Mouse (Mus musculus) heart, embryonic 12.5 days (tissue): ENCODE data around the gene Bcas3. TPM values are rescaled to one million over a fixed set of nuclear protein-coding genes. Genes with fewer than 3 reads are reported as not detected.

Experiments
- ATAC-seq: fragments of 200-750 bp; cut with Nextera tagmentation; 2 replicates; pipeline ENCODE4 v1.8.0; 2017; ENCODE audit warnings: moderate TSS enrichment, moderate library complexity; ENCODE audit not compliant: insufficient number of reproducible peaks, low FRiP score
- H3K27ac ChIP-seq: fragments of 300-500 bp; sonication (generic); 2 replicates; pipeline ENCODE4 v1.5.1; 2016; ENCODE audit warnings: mild to moderate bottlenecking, moderate library complexity; ENCODE audit not compliant: poor library complexity, severe bottlenecking
- H3K27me3 ChIP-seq: fragments of 300-500 bp; sonication (generic); replicated peaks from 2 replicates; pipeline ENCODE4 v1.6.1; 2016; ENCODE audit warnings: mild to moderate bottlenecking, moderate library complexity
- H3K36me3 ChIP-seq: fragments of 300-500 bp; sonication (generic); 2 replicates; pipeline ENCODE4 v1.6.1; 2016; ENCODE audit warnings: mild to moderate bottlenecking, moderate library complexity
- H3K4me1 ChIP-seq: fragments of 300-500 bp; sonication (generic); replicated peaks from 2 replicates; pipeline ENCODE4 v1.6.1; 2016; ENCODE audit warnings: mild to moderate bottlenecking
- H3K4me2 ChIP-seq: fragments of 300-500 bp; sonication (generic); 2 replicates; pipeline ENCODE4 v1.6.1; 2016; ENCODE audit warnings: mild to moderate bottlenecking, moderate library complexity
- H3K4me3 ChIP-seq: fragments of 300-500 bp; sonication (generic); 2 replicates; pipeline ENCODE4 v1.5.1; 2016; ENCODE audit warnings: mild to moderate bottlenecking
- H3K9ac ChIP-seq: fragments of 300-500 bp; sonication (generic); 2 replicates; pipeline ENCODE4 v1.6.1; 2016; ENCODE audit warnings: mild to moderate bottlenecking, moderate library complexity
- H3K9me3 ChIP-seq: fragments of 300-500 bp; sonication (generic); replicated peaks from 2 replicates; pipeline ENCODE4 v1.6.1; 2016; ENCODE audit warnings: mild to moderate bottlenecking, moderate library complexity
- WGBS: fragments of 180-500 bp; shearing (Covaris S2); methylation state at CpG from one replicate; pipeline ENCODE4 v1.1.7; 2016; 5-methylcytosine and 5-hydroxymethylcytosine counted together
- polyA plus RNA-seq: library from polyadenylated mRNA; unstranded; fragments of >200 nt; fragmentation: Nextera tagmentation; extraction: Ambion mirVana; gene quantifications from 2 replicates; pipeline ENCODE4 v1.2.1, GENCODE M21; 2016

Bcas3 gene
- polyA plus RNA-seq, 1 experiment from 2014 or later = 16.1 TPM

- H3K9ac ChIP-seq = no peak overlapping the region
- H3K4me2 ChIP-seq = no peak overlapping the region
- 65% methylated on average over 6 of the region's 6 CpGs for WGBS
- no peaks in the 10 kb centered on the region for H3K27me3 ChIP-seq
- ATAC-seq = no peak
- no peaks in the 10 kb centered on the region for H3K4me1 ChIP-seq
- no peak overlapping the region for H3K4me3 ChIP-seq
- H3K9me3 ChIP-seq = no peaks in the 10 kb centered on the region
- no peak overlapping the region for H3K27ac ChIP-seq
- H3K36me3 ChIP-seq = no peaks in the 10 kb centered on the region
Observed at GRCm38 (mm10) chr11:85427353-85427752, 74.4 kb downstream of the Bcas3 start.

GRCm38 (mm10) chr11:85428227-85428626 is 75.3 kb downstream of the Bcas3 start:
- no peak overlapping the region for H3K9ac ChIP-seq
- H3K36me3 ChIP-seq = no peaks in the 10 kb centered on the region
- H3K4me2 ChIP-seq = no peak overlapping the region
- H3K4me1 ChIP-seq = no peaks in the 10 kb centered on the region
- H3K27ac ChIP-seq = no peak overlapping the region
- H3K4me3 ChIP-seq = no peak overlapping the region
- no peaks in the 10 kb centered on the region for H3K9me3 ChIP-seq
- ATAC-seq = no peak
- no peaks in the 10 kb centered on the region for H3K27me3 ChIP-seq
- WGBS = 26% methylated on average over 3 of the region's 3 CpGs

- H3K4me3 ChIP-seq = no peak overlapping the region
- no peak for ATAC-seq
- no peak overlapping the region for H3K4me2 ChIP-seq
- WGBS = 68% methylated on average over 11 of the region's 11 CpGs
- H3K36me3 ChIP-seq = no peaks in the 10 kb centered on the region
- no peaks in the 10 kb centered on the region for H3K4me1 ChIP-seq
- H3K9me3 ChIP-seq = no peaks in the 10 kb centered on the region
- H3K9ac ChIP-seq = no peak overlapping the region
- H3K27me3 ChIP-seq = no peaks in the 10 kb centered on the region
- no peak overlapping the region for H3K27ac ChIP-seq
Observed at GRCm38 (mm10) chr11:85430743-85431448, 77.9 kb downstream of the Bcas3 start.

GRCm38 (mm10) chr11:85447375-85447774 is 94.4 kb downstream of the Bcas3 start:
- Histone ChIP-seq H3K4me1 (no peaks in the 10 kb centered on the region), H3K4me3 (no peak overlapping the region), H3K27me3 (no peaks in the 10 kb centered on the region), H3K36me3 (no peaks in the 10 kb centered on the region), H3K4me2 (no peak overlapping the region), H3K9ac (no peak overlapping the region), H3K27ac (no peak overlapping the region), H3K9me3 (no peaks in the 10 kb centered on the region)
- no peak for ATAC-seq
- 89% methylated on average over 5 of the region's 5 CpGs for WGBS

- no peak for ATAC-seq
- Histone ChIP-seq H3K36me3 (no peaks in the 10 kb centered on the region), H3K9ac (no peak overlapping the region), H3K9me3 (no peaks in the 10 kb centered on the region), H3K4me2 (no peak overlapping the region), H3K4me1 (peaks cover 6% of the 10 kb centered on the region), H3K4me3 (no peak overlapping the region), H3K27me3 (no peaks in the 10 kb centered on the region), H3K27ac (no peak overlapping the region)
- 42% methylated on average over 8 of the region's 8 CpGs for WGBS
Observed at GRCm38 (mm10) chr11:85453598-85454304, 100.8 kb downstream of the Bcas3 start.

GRCm38 (mm10) chr11:85454305-85454682 is 101.3 kb downstream of the Bcas3 start:
- Histone ChIP-seq H3K4me2 (no peak overlapping the region), H3K27me3 (no peaks in the 10 kb centered on the region), H3K9me3 (no peaks in the 10 kb centered on the region), H3K9ac (no peak overlapping the region), H3K36me3 (no peaks in the 10 kb centered on the region), H3K4me1 (peaks cover 6% of the 10 kb centered on the region), H3K27ac (no peak overlapping the region), H3K4me3 (no peak overlapping the region)
- 63% methylated on average over 5 of the region's 5 CpGs for WGBS
- ATAC-seq = no peak

- H3K4me2 ChIP-seq = no peak overlapping the region
- no peak overlapping the region for H3K4me3 ChIP-seq
- no peak overlapping the region for H3K9ac ChIP-seq
- H3K4me1 ChIP-seq = no peaks in the 10 kb centered on the region
- no peaks in the 10 kb centered on the region for H3K9me3 ChIP-seq
- no peak for ATAC-seq
- H3K27me3 ChIP-seq = no peaks in the 10 kb centered on the region
- no peaks in the 10 kb centered on the region for H3K36me3 ChIP-seq
- H3K27ac ChIP-seq = no peak overlapping the region
- WGBS = 87% methylated on average over 7 of the region's 7 CpGs
Observed at GRCm38 (mm10) chr11:85461536-85461935, 108.6 kb downstream of the Bcas3 start.

- no peak overlapping the region for H3K4me3 ChIP-seq
- H3K4me2 ChIP-seq = no peak overlapping the region
- 64% methylated on average over 1 of the region's 1 CpGs for WGBS
- no peak overlapping the region for H3K27ac ChIP-seq
- peaks cover 4% of the 10 kb centered on the region; the same call in 1 of the 2 replicates for H3K4me1 ChIP-seq
- H3K27me3 ChIP-seq = no peaks in the 10 kb centered on the region
- no peaks in the 10 kb centered on the region for H3K9me3 ChIP-seq
- no peak for ATAC-seq
- no peak overlapping the region for H3K9ac ChIP-seq
- H3K36me3 ChIP-seq = no peaks in the 10 kb centered on the region
Observed at GRCm38 (mm10) chr11:85469526-85469925, 116.6 kb downstream of the Bcas3 start.

GRCm38 (mm10) chr11:85470508-85470907 is 117.5 kb downstream of the Bcas3 start:
- no peak overlapping the region for H3K4me2 ChIP-seq
- no peaks in the 10 kb centered on the region for H3K36me3 ChIP-seq
- 62% methylated on average over 4 of the region's 4 CpGs for whole genome bisulfite sequencing
- no peaks in the 10 kb centered on the region for H3K27me3 ChIP-seq
- H3K9ac ChIP-seq = no peak overlapping the region
- H3K9me3 ChIP-seq = no peaks in the 10 kb centered on the region
- peaks cover 6% of the 10 kb centered on the region; the same call in 1 of the 2 replicates for H3K4me1 ChIP-seq
- no peak overlapping the region for H3K27ac ChIP-seq
- H3K4me3 ChIP-seq = no peak overlapping the region
- no peak for ATAC-seq

- ATAC-seq = no peak
- Histone ChIP-seq H3K9ac (peak overlapping the region; percentile 6; the same call in 1 of the 2 replicates), H3K9me3 (no peaks in the 10 kb centered on the region), H3K4me2 (peak overlapping the region; percentile 59), H3K36me3 (no peaks in the 10 kb centered on the region), H3K4me1 (peaks cover 6% of the 10 kb centered on the region; the same call in 1 of the 2 replicates), H3K27ac (no peak overlapping the region), H3K27me3 (no peaks in the 10 kb centered on the region; the same call in 1 of the 2 replicates), H3K4me3 (peak overlapping the region; percentile 22)
- 11% methylated on average over 12 of the region's 12 CpGs for WGBS
Observed at GRCm38 (mm10) chr11:85474326-85474725, 121.4 kb downstream of the Bcas3 start.

- Histone ChIP-seq H3K9me3 (no peaks in the 10 kb centered on the region), H3K9ac (no peak overlapping the region), H3K4me3 (no peak overlapping the region), H3K4me2 (no peak overlapping the region), H3K36me3 (peaks cover 4% of the 10 kb centered on the region; the same call in 1 of the 2 replicates), H3K4me1 (no peaks in the 10 kb centered on the region), H3K27me3 (no peaks in the 10 kb centered on the region; the same call in 1 of the 2 replicates), H3K27ac (no peak overlapping the region)
- 67% methylated on average over 6 of the region's 6 CpGs for WGBS
- no peak for ATAC-seq
Observed at GRCm38 (mm10) chr11:85482737-85483467, 129.9 kb downstream of the Bcas3 start.
